Mouse (Mus musculus): ENCODE data around the gene Veph1. TPM values are rescaled to one million over a fixed set of nuclear protein-coding genes. Genes with fewer than 3 reads are reported as not detected.
"Not testable (repeated sequence)": the region's sequence is repeated elsewhere in the genome, so short reads cannot be mapped to it uniquely, and the experiment has no call there.

Veph1 gene
- polyA plus RNA-seq, 1 experiment from 2014 or later: 1.0 TPM

DNA sequence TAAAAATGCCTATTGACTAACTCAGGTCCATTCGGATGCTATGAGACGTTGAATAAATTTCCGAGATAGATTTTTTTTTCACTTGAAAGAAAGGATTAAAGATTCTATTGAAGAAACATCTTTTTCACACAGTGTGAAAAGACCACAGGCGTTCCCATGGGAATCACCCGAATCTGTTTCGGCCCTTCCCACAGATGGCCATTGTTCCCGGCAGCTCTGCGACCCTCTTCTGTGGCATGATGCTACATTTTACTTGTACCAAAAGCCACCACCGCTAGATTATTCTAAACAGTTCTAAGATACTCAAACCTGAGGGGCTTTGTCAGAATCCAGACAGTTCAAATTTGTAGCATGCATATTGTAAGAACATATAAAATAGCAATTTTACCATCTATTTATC, 1.4 kb downstream of the Veph1 start:
- Histone ChIP-seq H3K27ac (replicated peaks) (no peak overlapping the region), H3K27me3 (replicated peaks) (no peaks in the 10 kb centered on the region), H3K9ac (no peak overlapping the region), H3K4me3 (no peak overlapping the region), H3K4me1 (peaks cover 9% of the 10 kb centered on the region), H3K36me3 (no peaks in the 10 kb centered on the region), H3K4me2 (no peak overlapping the region), H3K9me3 (no peaks in the 10 kb centered on the region)
- ATAC-seq (ENCODE audit: extremely low read depth, insufficient number of reproducible peaks, low FRiP score, low TSS enrichment): no peak
- WGBS: 88% methylated on average over 9 of the region's 9 CpGs

DNA sequence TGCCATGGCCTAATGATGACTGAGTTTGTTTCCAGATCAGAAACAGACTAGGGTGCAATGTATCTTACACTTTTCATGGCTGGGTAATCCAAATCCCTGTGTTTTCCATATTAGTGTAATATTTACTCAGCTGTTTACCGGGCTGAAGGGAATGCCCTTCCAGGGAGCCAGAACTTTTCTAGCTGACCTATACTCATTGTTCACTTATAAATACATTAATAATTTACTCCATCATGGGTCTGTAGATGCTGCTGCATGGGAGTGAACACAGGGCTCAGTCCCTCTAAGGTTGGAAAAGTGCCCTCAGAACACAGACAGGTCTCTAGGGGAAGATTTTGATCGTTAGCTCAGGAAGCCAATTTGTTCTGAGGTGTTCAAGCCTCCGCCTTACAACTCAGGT, 1.9 kb downstream of the Veph1 start:
- Histone ChIP-seq H3K27ac (replicated peaks) (no peak overlapping the region), H3K36me3 (no peaks in the 10 kb centered on the region), H3K4me1 (peaks cover 9% of the 10 kb centered on the region), H3K9ac (no peak overlapping the region), H3K4me3 (no peak overlapping the region), H3K9me3 (no peaks in the 10 kb centered on the region), H3K27me3 (replicated peaks) (no peaks in the 10 kb centered on the region), H3K4me2 (no peak overlapping the region)
- ATAC-seq (ENCODE audit: extremely low read depth, insufficient number of reproducible peaks, low FRiP score, low TSS enrichment): no peak
- 83% methylated on average over 3 of the region's 3 CpGs for WGBS

DNA sequence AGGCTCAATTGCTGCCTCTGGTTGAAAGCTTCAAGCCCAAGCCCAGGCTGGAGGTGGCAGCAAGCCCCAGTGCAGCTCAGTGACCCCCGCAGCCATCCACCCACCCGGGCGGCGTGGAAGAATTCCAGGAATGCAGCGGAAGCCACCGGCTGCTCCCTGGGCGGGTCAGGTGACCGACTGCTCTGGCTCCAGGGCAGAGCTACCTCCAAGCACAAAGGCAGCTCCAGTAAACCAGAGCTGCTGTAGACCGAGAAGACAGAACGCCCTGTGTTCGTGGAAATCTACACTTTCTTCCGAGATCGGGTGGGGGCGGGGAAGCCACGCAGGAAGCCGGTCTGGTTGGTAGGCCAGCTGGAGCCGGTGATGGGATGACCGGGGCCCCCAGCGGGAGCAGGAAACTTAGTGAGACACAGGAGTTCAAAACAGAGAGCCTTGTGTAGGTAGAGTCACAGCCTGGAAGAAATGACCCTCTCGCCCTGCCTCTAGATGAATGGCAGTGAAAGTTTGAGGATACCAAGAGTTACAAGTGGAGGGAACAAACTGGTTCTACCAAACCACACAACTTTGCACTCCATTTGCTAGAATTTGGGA, 4.2 kb downstream of the Veph1 start:
- Histone ChIP-seq H3K4me2 (peak overlapping the region; percentile 74), H3K27ac (replicated peaks) (peak overlapping the region; percentile 85), H3K4me1 (peaks cover 9% of the 10 kb centered on the region), H3K4me3 (peak overlapping the region; percentile 52), H3K9ac (peak overlapping the region; percentile 80), H3K9me3 (no peaks in the 10 kb centered on the region), H3K36me3 (no peaks in the 10 kb centered on the region), H3K27me3 (replicated peaks) (no peaks in the 10 kb centered on the region)
- WGBS: 4% methylated on average over 20 of the region's 20 CpGs
- peak; percentile 74; the same call in 1 of the 2 replicates for ATAC-seq (ENCODE audit: extremely low read depth, insufficient number of reproducible peaks, low FRiP score, low TSS enrichment)

DNA sequence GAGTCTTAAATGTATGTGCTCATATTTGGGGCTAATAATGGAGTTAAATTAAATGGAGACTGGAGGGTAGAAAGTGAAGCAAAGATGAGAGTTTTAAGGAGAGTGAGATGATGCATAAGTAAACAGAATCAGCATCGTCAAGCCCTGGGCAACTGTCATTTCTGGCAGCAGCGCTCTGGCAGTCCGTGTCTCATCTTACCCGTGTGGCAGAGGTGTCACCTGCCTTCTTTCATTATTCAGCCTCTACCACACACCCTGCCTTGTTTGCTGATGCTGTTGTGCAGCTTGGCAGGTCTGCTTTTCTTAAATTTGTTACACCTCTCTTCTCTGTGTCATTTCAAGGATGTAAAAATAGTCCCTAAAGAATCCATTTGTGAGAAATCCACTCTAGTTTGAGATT, 33.4 kb downstream of the Veph1 start:
- Histone ChIP-seq H3K4me1 (peaks cover 5% of the 10 kb centered on the region; the same call in 1 of the 2 replicates), H3K9ac (no peak overlapping the region), H3K27ac (replicated peaks) (no peak overlapping the region), H3K4me3 (no peak overlapping the region), H3K36me3 (no peaks in the 10 kb centered on the region), H3K4me2 (no peak overlapping the region), H3K27me3 (replicated peaks) (no peaks in the 10 kb centered on the region), H3K9me3 (no peaks in the 10 kb centered on the region)
- no peak for ATAC-seq (ENCODE audit: extremely low read depth, insufficient number of reproducible peaks, low FRiP score, low TSS enrichment)
- WGBS: 81% methylated on average over 4 of the region's 4 CpGs

DNA sequence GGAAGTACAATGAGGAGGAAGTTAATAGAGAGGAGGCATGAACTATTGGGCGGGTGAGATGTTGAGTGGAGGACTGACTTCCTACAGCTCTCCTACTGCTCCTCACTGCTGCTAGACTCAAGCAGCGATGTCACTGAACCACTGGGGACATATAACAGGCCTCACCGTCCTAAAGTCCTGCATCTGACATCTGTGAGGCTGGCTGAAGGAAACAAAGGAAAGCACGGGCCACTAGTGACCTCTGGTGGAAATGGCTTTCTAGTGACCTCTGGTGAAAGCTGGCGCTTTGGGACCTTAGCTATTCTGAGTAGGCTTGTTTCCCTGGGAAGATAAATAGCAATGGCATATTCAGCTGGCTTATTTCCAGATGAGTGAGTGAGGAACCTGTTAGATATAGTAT, 34.3 kb downstream of the Veph1 start:
- Histone ChIP-seq H3K9me3 (no peaks in the 10 kb centered on the region), H3K4me1 (peaks cover 5% of the 10 kb centered on the region; the same call in 1 of the 2 replicates), H3K4me2 (no peak overlapping the region), H3K4me3 (no peak overlapping the region), H3K27me3 (replicated peaks) (no peaks in the 10 kb centered on the region), H3K27ac (replicated peaks) (no peak overlapping the region), H3K9ac (no peak overlapping the region), H3K36me3 (no peaks in the 10 kb centered on the region)
- ATAC-seq (ENCODE audit: extremely low read depth, insufficient number of reproducible peaks, low FRiP score, low TSS enrichment): no peak
- WGBS: 20% methylated on average over 5 of the region's 5 CpGs

DNA sequence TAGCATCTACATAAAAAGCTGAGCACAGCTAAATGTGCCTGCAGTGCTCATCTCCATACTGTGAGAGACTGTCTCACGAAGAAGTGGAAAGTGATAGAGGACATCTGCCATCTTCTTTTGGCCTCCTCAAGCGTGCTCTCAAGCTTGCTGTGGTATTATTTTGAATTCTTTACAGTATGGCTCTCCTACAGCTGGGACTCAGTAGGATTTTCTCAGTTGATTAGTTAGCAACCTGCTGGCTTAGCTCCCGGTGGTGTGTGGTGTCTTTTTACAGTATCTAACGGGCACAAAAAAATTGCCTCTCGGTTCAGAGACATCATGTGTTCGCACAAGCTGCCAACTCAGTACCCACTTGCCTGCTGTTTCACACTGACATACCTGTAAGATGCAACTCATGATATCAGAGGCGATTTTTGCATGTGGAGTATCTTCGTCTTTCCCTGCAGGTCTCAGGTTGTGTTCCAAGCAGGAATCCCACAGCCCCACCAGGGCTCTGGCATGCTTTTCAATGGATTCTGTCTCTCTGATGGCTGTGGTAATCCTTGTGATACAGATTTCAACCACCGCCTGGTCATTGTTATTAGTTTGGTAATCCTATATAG, 42.0 kb downstream of the Veph1 start:
- Histone ChIP-seq H3K4me3 (no peak overlapping the region), H3K36me3 (no peaks in the 10 kb centered on the region), H3K4me2 (no peak overlapping the region), H3K27ac (replicated peaks) (no peak overlapping the region), H3K27me3 (replicated peaks) (no peaks in the 10 kb centered on the region), H3K4me1 (peaks cover 11% of the 10 kb centered on the region), H3K9me3 (no peaks in the 10 kb centered on the region), H3K9ac (no peak overlapping the region)
- no peak for ATAC-seq (ENCODE audit: extremely low read depth, insufficient number of reproducible peaks, low FRiP score, low TSS enrichment)
- 71% methylated on average over 9 of the region's 9 CpGs for WGBS

DNA sequence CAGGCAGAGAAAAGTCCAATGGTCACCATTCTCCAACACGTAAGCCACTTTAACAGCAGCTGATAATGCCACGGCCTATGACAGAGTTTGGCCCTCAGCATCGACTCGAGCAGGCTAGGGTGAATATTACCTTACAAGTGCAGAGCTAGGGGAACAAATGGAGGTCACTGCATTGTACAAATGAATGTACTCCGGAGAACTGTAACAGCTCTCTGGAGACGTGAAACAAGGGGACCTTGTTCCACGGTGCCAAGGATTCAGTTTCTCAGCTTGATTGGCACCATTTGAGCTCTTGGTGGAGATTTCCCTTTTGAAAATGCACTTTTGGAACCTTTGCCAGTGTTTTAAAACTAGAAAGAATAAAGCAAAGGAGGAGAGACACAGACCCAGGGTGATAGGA, 44.8 kb downstream of the Veph1 start:
- no peaks in the 10 kb centered on the region for H3K27me3 ChIP-seq (replicated peaks)
- WGBS: 46% methylated on average over 7 of the region's 7 CpGs
- peaks cover 19% of the 10 kb centered on the region for H3K4me1 ChIP-seq
- no peaks in the 10 kb centered on the region for H3K36me3 ChIP-seq
- H3K4me3 ChIP-seq: no peak overlapping the region
- no peak overlapping the region for H3K4me2 ChIP-seq
- H3K27ac ChIP-seq (replicated peaks): peak overlapping the region; percentile 46; the same call in 1 of the 2 replicates
- ATAC-seq (ENCODE audit: extremely low read depth, insufficient number of reproducible peaks, low FRiP score, low TSS enrichment): no peak
- no peaks in the 10 kb centered on the region for H3K9me3 ChIP-seq
- no peak overlapping the region for H3K9ac ChIP-seq

DNA sequence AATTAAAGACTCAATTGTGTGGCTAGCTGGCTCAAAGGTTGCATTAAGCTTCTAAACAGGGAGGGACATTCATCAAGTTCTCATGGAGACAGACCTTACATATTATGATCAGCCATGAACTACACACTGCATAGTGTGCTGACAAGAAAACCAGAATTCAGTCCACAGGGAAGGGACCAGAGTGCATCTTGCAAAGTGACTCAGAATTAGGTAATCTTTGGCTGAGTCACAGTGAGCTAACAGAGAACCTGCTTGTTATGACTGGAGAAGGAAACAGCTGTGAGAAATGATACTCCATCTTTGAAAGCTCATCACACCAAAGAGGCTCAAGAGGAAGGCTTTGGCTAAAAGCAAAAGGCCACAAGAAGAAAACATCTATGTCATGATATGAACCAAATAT, 56.2 kb downstream of the Veph1 start:
- Histone ChIP-seq H3K4me1 (no peaks in the 10 kb centered on the region), H3K27me3 (replicated peaks) (no peaks in the 10 kb centered on the region), H3K9me3 (no peaks in the 10 kb centered on the region), H3K36me3 (no peaks in the 10 kb centered on the region), H3K9ac (no peak overlapping the region), H3K4me2 (no peak overlapping the region), H3K4me3 (no peak overlapping the region), H3K27ac (replicated peaks) (0 out of 2 replicates have a peak overlapping the region, but pooled peaks have one; percentile 20)
- ATAC-seq (ENCODE audit: extremely low read depth, insufficient number of reproducible peaks, low FRiP score, low TSS enrichment): no peak

DNA sequence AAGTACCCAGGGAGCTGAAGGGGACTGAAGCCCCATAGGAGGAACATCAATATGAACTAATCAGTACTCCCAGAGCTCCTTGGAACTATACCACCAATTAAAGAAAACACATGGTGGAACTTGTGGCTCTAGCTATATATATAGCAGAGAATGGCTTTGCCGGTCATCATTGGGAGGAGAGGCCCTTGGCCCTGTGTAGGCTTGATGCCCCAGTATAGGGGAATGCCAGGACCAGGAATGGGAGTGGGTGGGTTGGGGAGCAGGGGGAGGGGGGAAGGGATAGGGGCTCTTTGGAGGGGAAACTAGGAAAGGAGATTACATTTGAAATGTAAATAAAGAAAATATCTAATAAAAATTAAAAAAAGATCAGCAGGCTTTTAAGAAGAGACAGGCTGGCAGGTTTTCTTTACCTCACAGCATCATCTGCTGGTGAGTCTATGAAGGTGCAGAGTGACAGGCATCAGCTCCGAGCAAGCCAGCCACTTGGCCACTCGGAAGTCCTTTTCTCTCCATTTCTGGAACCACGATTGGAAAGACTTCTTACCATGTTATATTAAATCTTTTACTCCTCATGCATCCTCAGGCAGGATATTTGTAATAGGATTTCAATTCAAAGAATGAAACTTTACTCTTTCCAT, 60.3 kb downstream of the Veph1 start:
- H3K9ac ChIP-seq; H3K9me3 ChIP-seq; H3K36me3 ChIP-seq; H3K27me3 ChIP-seq (replicated peaks); ATAC-seq (ENCODE audit: extremely low read depth, insufficient number of reproducible peaks, low FRiP score, low TSS enrichment); H3K4me3 ChIP-seq; H3K27ac ChIP-seq (replicated peaks); H3K4me2 ChIP-seq; H3K4me1 ChIP-seq: not testable (repeated sequence)
- WGBS: 33% methylated on average over 4 of the region's 4 CpGs

DNA sequence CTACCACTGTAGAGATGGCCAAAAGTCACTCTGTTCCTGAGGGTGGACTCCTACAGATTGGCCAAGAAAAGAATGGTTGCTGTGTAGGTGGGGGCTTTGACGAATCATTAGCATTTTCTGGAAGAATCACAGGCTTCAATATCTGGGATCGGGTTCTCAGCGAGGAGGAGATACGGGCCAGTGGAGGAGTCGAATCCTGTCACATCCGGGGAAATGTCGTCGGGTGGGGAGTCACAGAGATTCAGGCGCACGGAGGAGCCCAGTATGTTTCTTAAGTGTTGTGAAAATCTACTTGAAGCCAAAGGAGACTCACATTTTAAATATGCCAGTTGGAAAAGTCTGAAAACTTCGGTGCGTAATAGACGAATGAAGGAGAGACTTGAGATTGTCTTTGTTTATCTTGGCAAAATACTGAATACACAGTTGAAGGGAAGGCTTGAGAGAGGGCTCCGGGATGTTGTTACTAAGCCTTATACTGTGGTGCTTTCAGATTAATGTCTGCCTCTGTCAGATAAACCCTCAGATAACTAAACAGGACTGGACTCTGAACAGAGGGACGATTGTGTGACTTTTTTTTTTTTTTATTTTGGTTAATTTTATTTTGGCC, 71.6 kb downstream of the Veph1 start:
- Histone ChIP-seq H3K4me1 (0 out of 2 replicates have a peak, but pooled peaks cover 10% of the 10 kb centered on the region), H3K27me3 (replicated peaks) (peaks cover 11% of the 10 kb centered on the region; the same call in 1 of the 2 replicates), H3K9me3 (no peaks in the 10 kb centered on the region), H3K4me3 (no peak overlapping the region), H3K9ac (no peak overlapping the region; the same call in 1 of the 2 replicates), H3K27ac (replicated peaks) (peak overlapping the region; percentile 80), H3K36me3 (no peaks in the 10 kb centered on the region), H3K4me2 (peak overlapping the region; percentile 18; the same call in 1 of the 2 replicates)
- ATAC-seq (ENCODE audit: extremely low read depth, insufficient number of reproducible peaks, low FRiP score, low TSS enrichment): no peak
- WGBS: 55% methylated on average over 15 of the region's 15 CpGs

DNA sequence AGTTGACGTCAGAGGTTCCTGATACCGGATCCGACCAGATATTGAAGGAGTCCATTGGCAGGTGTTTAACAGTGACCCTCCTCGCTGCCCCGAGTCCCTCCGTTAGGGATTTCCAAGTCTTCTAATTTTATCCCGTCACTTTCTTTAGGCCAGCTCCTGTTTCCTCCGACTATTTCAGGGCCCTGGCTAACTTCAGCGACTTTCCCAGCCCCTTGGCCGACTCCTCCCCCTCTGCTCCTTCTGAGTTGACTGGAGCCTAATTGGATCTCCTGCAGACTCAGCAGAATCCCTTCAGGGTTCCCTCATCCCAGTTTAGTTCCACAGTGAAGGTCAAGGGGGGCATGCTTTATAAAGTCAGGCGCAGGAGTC, 75.4 kb downstream of the Veph1 start:
- no peak for ATAC-seq (ENCODE audit: extremely low read depth, insufficient number of reproducible peaks, low FRiP score, low TSS enrichment)
- peak overlapping the region; percentile 96 for H3K4me2 ChIP-seq
- H3K36me3 ChIP-seq: no peaks in the 10 kb centered on the region
- peak overlapping the region; percentile 85 for H3K9ac ChIP-seq
- H3K4me3 ChIP-seq: peak overlapping the region; percentile 71
- 2% methylated on average over 11 of the region's 11 CpGs for WGBS
- no peaks in the 10 kb centered on the region for H3K9me3 ChIP-seq
- peak overlapping the region; percentile 79 for H3K27ac ChIP-seq (replicated peaks)
- 0 out of 2 replicates have a peak, but pooled peaks cover 10% of the 10 kb centered on the region for H3K4me1 ChIP-seq
- H3K27me3 ChIP-seq (replicated peaks): peaks cover 16% of the 10 kb centered on the region; the same call in 1 of the 2 replicates
